Mouse (Mus musculus): ENCODE data around the gene Ube2o. TPM values are rescaled to one million over a fixed set of nuclear protein-coding genes. Genes with fewer than 3 reads are reported as not detected.

Ube2o gene
- total and polyA plus RNA-seq, 3 experiments = 6.3 to 41.7 (median 20.1) TPM

- TF ChIP-seq CTCF (IDR thresholded peaks at IDR 0.05; ENCODE audit: low read depth, low read length) = no peak
- ATAC-seq (ENCODE audit: extremely low read depth, insufficient number of reproducible peaks, low FRiP score, poor library complexity, severe bottlenecking) (no peak), DNase-seq (ENCODE audit: low spot score) (no peak)
- Histone ChIP-seq H3K36me3 (replicated peaks) (no peaks in the 10 kb centered on the region), H3K4me3 (ENCODE audit: low read depth, low read length) (no peak overlapping the region), H3K9me3 (replicated peaks) (no peaks in the 10 kb centered on the region), H3K27me3 (ENCODE audit: insufficient read depth, low read length) (peaks cover 68% of the 10 kb centered on the region), H3K4me1 (ENCODE audit: insufficient read depth, low read depth, low read length) (peaks cover 47% of the 10 kb centered on the region)
Measured at GRCm38 (mm10) chr11:116589020-116589531, 7.8 kb upstream of the Ube2o start.

GRCm38 (mm10) chr11:116586801-116587631 is 5.8 kb upstream of the Ube2o start:
- ATAC-seq (ENCODE audit: extremely low read depth, insufficient number of reproducible peaks, low FRiP score, poor library complexity, severe bottlenecking) = no peak
- H3K4me1 ChIP-seq (ENCODE audit: insufficient read depth, low read depth, low read length) = peaks cover 41% of the 10 kb centered on the region
- no peak for TF ChIP-seq POLR2AphosphoS5 (IDR thresholded peaks at IDR 0.05; ENCODE audit: insufficient replicate concordance, low read depth, low read length)
- TF ChIP-seq GATA2 (IDR thresholded peaks at IDR 0.05; ENCODE audit: borderline replicate concordance, low read depth, low read length) = no peak
- TF ChIP-seq CTCF (IDR thresholded peaks at IDR 0.05; ENCODE audit: low read depth, low read length) = peak; percentile 99
- DNase-seq (ENCODE audit: low spot score) = peak; percentile 49
- H3K4me3 ChIP-seq (ENCODE audit: low read depth, low read length) = 0 out of 2 replicates have a peak overlapping the region, but pooled peaks have one; percentile 2
- H3K27me3 ChIP-seq (ENCODE audit: insufficient read depth, low read length) = peaks cover 65% of the 10 kb centered on the region
- no peaks in the 10 kb centered on the region for H3K36me3 ChIP-seq (replicated peaks)
- no peaks in the 10 kb centered on the region for H3K9me3 ChIP-seq (replicated peaks)

- peaks cover 61% of the 10 kb centered on the region for H3K27me3 ChIP-seq (ENCODE audit: insufficient read depth, low read length)
- peaks cover 40% of the 10 kb centered on the region for H3K4me1 ChIP-seq (ENCODE audit: insufficient read depth, low read depth, low read length)
- DNase-seq (ENCODE audit: low spot score) (no peak), ATAC-seq (ENCODE audit: extremely low read depth, insufficient number of reproducible peaks, low FRiP score, poor library complexity, severe bottlenecking) (no peak)
- no peaks in the 10 kb centered on the region for H3K36me3 ChIP-seq (replicated peaks)
- TF ChIP-seq GATA2 (IDR thresholded peaks at IDR 0.05; ENCODE audit: borderline replicate concordance, low read depth, low read length) (no peak), CTCF (IDR thresholded peaks at IDR 0.05; ENCODE audit: low read depth, low read length) (no peak), POLR2AphosphoS5 (IDR thresholded peaks at IDR 0.05; ENCODE audit: insufficient replicate concordance, low read depth, low read length) (no peak), GATA1 (IDR thresholded peaks at IDR 0.05; ENCODE audit: borderline replicate concordance, low read length) (no peak), TAL1 (conservative IDR thresholded peaks at IDR 0.05; ENCODE audit: low read depth, low read length) (no peak)
- H3K9me3 ChIP-seq (replicated peaks) = no peaks in the 10 kb centered on the region
- 0 out of 2 replicates have a peak within 1 kb of the TSS, but pooled peaks have one; percentile 2 for H3K4me3 ChIP-seq (ENCODE audit: low read depth, low read length)
Measured at GRCm38 (mm10) chr11:116586310-116586709, 5.1 kb upstream of the Ube2o start, which contains the start of gene Aanat. Gene Aanat, plus strand, starts transcription at chr11:116586432.

GRCm38 (mm10) chr11:116585682-116586081 is 4.4 kb upstream of the Ube2o start:
- H3K27me3 ChIP-seq (ENCODE audit: insufficient read depth, low read length) = peaks cover 57% of the 10 kb centered on the region
- no peak for ATAC-seq (ENCODE audit: extremely low read depth, insufficient number of reproducible peaks, low FRiP score, poor library complexity, severe bottlenecking)
- H3K9me3 ChIP-seq (replicated peaks) = no peaks in the 10 kb centered on the region

GRCm38 (mm10) chr11:116580711-116581375 is 404 bp downstream of the Ube2o start:
- peak overlapping the region; percentile 96 for H3K4me3 ChIP-seq (ENCODE audit: low read depth, low read length)
- peaks cover 19% of the 10 kb centered on the region for H3K27me3 ChIP-seq (ENCODE audit: insufficient read depth, low read length)
- TF ChIP-seq GATA1 (IDR thresholded peaks at IDR 0.05; ENCODE audit: borderline replicate concordance, low read length) = no peak
- TF ChIP-seq GATA2 (IDR thresholded peaks at IDR 0.05; ENCODE audit: borderline replicate concordance, low read depth, low read length) = no peak
- no peak for TF ChIP-seq CTCF (IDR thresholded peaks at IDR 0.05; ENCODE audit: low read depth, low read length)
- TF ChIP-seq TAL1 (conservative IDR thresholded peaks at IDR 0.05; ENCODE audit: low read depth, low read length) = no peak
- no peak for TF ChIP-seq POLR2AphosphoS5 (IDR thresholded peaks at IDR 0.05; ENCODE audit: insufficient replicate concordance, low read depth, low read length)
- H3K9me3 ChIP-seq (replicated peaks) = no peaks in the 10 kb centered on the region
- DNase-seq (ENCODE audit: low spot score) = peak; percentile 58
- H3K4me1 ChIP-seq (ENCODE audit: insufficient read depth, low read depth, low read length) = peaks cover 41% of the 10 kb centered on the region
- no peak for ATAC-seq (ENCODE audit: extremely low read depth, insufficient number of reproducible peaks, low FRiP score, poor library complexity, severe bottlenecking)
- H3K36me3 ChIP-seq (replicated peaks) = peaks cover 24% of the 10 kb centered on the region

More at GRCm38 (mm10) chr11:116585682-116586081, 4.4 kb upstream of the Ube2o start:
- TF ChIP-seq GATA1 (IDR thresholded peaks at IDR 0.05; ENCODE audit: borderline replicate concordance, low read length) (no peak), TAL1 (conservative IDR thresholded peaks at IDR 0.05; ENCODE audit: low read depth, low read length) (no peak), GATA2 (IDR thresholded peaks at IDR 0.05; ENCODE audit: borderline replicate concordance, low read depth, low read length) (no peak), CTCF (IDR thresholded peaks at IDR 0.05; ENCODE audit: low read depth, low read length) (no peak), POLR2AphosphoS5 (IDR thresholded peaks at IDR 0.05; ENCODE audit: insufficient replicate concordance, low read depth, low read length) (no peak)
- Histone ChIP-seq H3K4me3 (ENCODE audit: low read depth, low read length) (no peak overlapping the region), H3K36me3 (replicated peaks) (no peaks in the 10 kb centered on the region), H3K4me1 (ENCODE audit: insufficient read depth, low read depth, low read length) (peaks cover 42% of the 10 kb centered on the region)
- no peak for DNase-seq (ENCODE audit: low spot score)

- H3K9me3 ChIP-seq (replicated peaks) = no peaks in the 10 kb centered on the region
Measured at GRCm38 (mm10) chr11:116580031-116580652, 1.1 kb downstream of the Ube2o start.

More at GRCm38 (mm10) chr11:116580031-116580652, 1.1 kb downstream of the Ube2o start:
- peak; percentile 46 for DNase-seq (ENCODE audit: low spot score)
- Histone ChIP-seq H3K4me1 (ENCODE audit: insufficient read depth, low read depth, low read length) (peaks cover 48% of the 10 kb centered on the region), H3K27me3 (ENCODE audit: insufficient read depth, low read length) (peaks cover 13% of the 10 kb centered on the region), H3K4me3 (ENCODE audit: low read depth, low read length) (peak overlapping the region; percentile 96), H3K36me3 (replicated peaks) (peaks cover 28% of the 10 kb centered on the region)
- TF ChIP-seq POLR2AphosphoS5 (IDR thresholded peaks at IDR 0.05; ENCODE audit: insufficient replicate concordance, low read depth, low read length) (no peak), GATA1 (IDR thresholded peaks at IDR 0.05; ENCODE audit: borderline replicate concordance, low read length) (no peak), TAL1 (conservative IDR thresholded peaks at IDR 0.05; ENCODE audit: low read depth, low read length) (no peak), GATA2 (IDR thresholded peaks at IDR 0.05; ENCODE audit: borderline replicate concordance, low read depth, low read length) (no peak), CTCF (IDR thresholded peaks at IDR 0.05; ENCODE audit: low read depth, low read length) (no peak)
- peak; percentile 28; the same call in 1 of the 2 replicates for ATAC-seq (ENCODE audit: extremely low read depth, insufficient number of reproducible peaks, low FRiP score, poor library complexity, severe bottlenecking)

Measured in G1E (cell line).